Mouse (Mus musculus) forebrain, embryonic 12.5 days (tissue): ENCODE measurements around the gene Clns1a. TPM values are rescaled to one million over a fixed set of nuclear protein-coding genes. Genes with fewer than 3 reads are reported as not detected.

Experiments used
- ATAC-seq: fragments of 200-750 bp; cut with Nextera tagmentation; 2 replicates; pipeline ENCODE4 v1.8.0; 2017; ENCODE audit warnings: moderate TSS enrichment; ENCODE audit not compliant: low FRiP score
- H3K27ac ChIP-seq: fragments of 300-500 bp; sonication (generic); 2 replicates; pipeline ENCODE4 v1.5.1; 2016; ENCODE audit warnings: mild to moderate bottlenecking
- H3K27me3 ChIP-seq: fragments of 300-500 bp; sonication (generic); 2 replicates; pipeline ENCODE4 v1.6.1; 2016; ENCODE audit warnings: mild to moderate bottlenecking
- H3K36me3 ChIP-seq: fragments of 300-500 bp; sonication (generic); replicated peaks from 2 replicates; pipeline ENCODE4 v1.6.1; 2016; ENCODE audit warnings: mild to moderate bottlenecking
- H3K4me1 ChIP-seq: fragments of 300-500 bp; sonication (generic); 2 replicates; pipeline ENCODE4 v1.6.1; 2016
- H3K4me2 ChIP-seq: fragments of 300-500 bp; sonication (generic); 2 replicates; pipeline ENCODE4 v1.6.1; 2016; ENCODE audit warnings: mild to moderate bottlenecking, moderate library complexity
- H3K4me3 ChIP-seq: fragments of 300-500 bp; sonication (generic); replicated peaks from 2 replicates; pipeline ENCODE4 v1.5.1; 2016; ENCODE audit warnings: mild to moderate bottlenecking
- H3K9ac ChIP-seq: fragments of 300-500 bp; sonication (generic); 2 replicates; pipeline ENCODE4 v1.6.1; 2016; ENCODE audit warnings: mild to moderate bottlenecking
- H3K9me3 ChIP-seq: fragments of 300-500 bp; sonication (generic); 2 replicates; pipeline ENCODE4 v1.6.1; 2016
- WGBS: fragments of 180-500 bp; shearing (Covaris S2); methylation state at CpG from one replicate; pipeline ENCODE4 v1.1.7; 2016; 5-methylcytosine and 5-hydroxymethylcytosine counted together
- polyA plus RNA-seq: library from polyadenylated mRNA; unstranded; fragments of >200 nt; fragmentation: Nextera tagmentation; extraction: Ambion mirVana; gene quantifications from 2 replicates; pipeline ENCODE4 v1.2.1, GENCODE M21; 2016

The Clns1a gene
- polyA plus RNA-seq, 1 experiment from 2014 or later = 226 TPM

GRCm38 (mm10) chr7:97709204-97709603 lies 12.8 kb downstream of the Clns1a start:
- no peak overlapping the region for H3K9ac ChIP-seq
- H3K27me3 ChIP-seq = no peaks in the 10 kb centered on the region
- WGBS = 83% methylated on average over 3 of the region's 3 CpGs
- no peaks in the 10 kb centered on the region for H3K9me3 ChIP-seq
- no peak overlapping the region for H3K4me2 ChIP-seq
- H3K36me3 ChIP-seq = peaks cover 31% of the 10 kb centered on the region
- H3K4me1 ChIP-seq = no peaks in the 10 kb centered on the region
- H3K4me3 ChIP-seq = no peak overlapping the region
- no peak for ATAC-seq
- no peak overlapping the region for H3K27ac ChIP-seq

- Histone ChIP-seq H3K27me3 (no peaks in the 10 kb centered on the region), H3K9me3 (no peaks in the 10 kb centered on the region), H3K27ac (no peak overlapping the region), H3K9ac (no peak overlapping the region), H3K36me3 (peaks cover 74% of the 10 kb centered on the region), H3K4me3 (no peak overlapping the region), H3K4me1 (no peaks in the 10 kb centered on the region), H3K4me2 (no peak overlapping the region)
- 90% methylated on average over 5 of the region's 5 CpGs for WGBS
- ATAC-seq = no peak
Observed at GRCm38 (mm10) chr7:97714651-97715050, 18.2 kb downstream of the Clns1a start.

- H3K9ac ChIP-seq = no peak overlapping the region
- ATAC-seq = no peak
- WGBS = 97% methylated on average over 1 of the region's 1 CpGs
- no peaks in the 10 kb centered on the region for H3K27me3 ChIP-seq
- no peak overlapping the region for H3K4me3 ChIP-seq
- H3K27ac ChIP-seq = no peak overlapping the region
- no peaks in the 10 kb centered on the region for H3K4me1 ChIP-seq
- no peaks in the 10 kb centered on the region for H3K9me3 ChIP-seq
- H3K4me2 ChIP-seq = no peak overlapping the region
- peaks cover 74% of the 10 kb centered on the region for H3K36me3 ChIP-seq
Observed at GRCm38 (mm10) chr7:97717326-97717725, 20.9 kb downstream of the Clns1a start.

- Histone ChIP-seq H3K4me3 (no peak overlapping the region), H3K4me1 (no peaks in the 10 kb centered on the region), H3K27ac (no peak overlapping the region), H3K4me2 (no peak overlapping the region), H3K36me3 (peaks cover 61% of the 10 kb centered on the region), H3K27me3 (no peaks in the 10 kb centered on the region), H3K9ac (no peak overlapping the region), H3K9me3 (no peaks in the 10 kb centered on the region)
- ATAC-seq = no peak
- WGBS = 77% methylated on average over 5 of the region's 5 CpGs
Observed at GRCm38 (mm10) chr7:97719078-97719477, 22.6 kb downstream of the Clns1a start.

- 86% methylated on average over 5 of the region's 5 CpGs for WGBS
- ATAC-seq = no peak
- Histone ChIP-seq H3K27me3 (no peaks in the 10 kb centered on the region), H3K4me3 (no peak overlapping the region), H3K4me2 (no peak overlapping the region), H3K9ac (no peak overlapping the region), H3K27ac (no peak overlapping the region), H3K4me1 (no peaks in the 10 kb centered on the region), H3K9me3 (no peaks in the 10 kb centered on the region), H3K36me3 (peaks cover 53% of the 10 kb centered on the region)
Observed at GRCm38 (mm10) chr7:97720109-97720508, 23.7 kb downstream of the Clns1a start.

GRCm38 (mm10) chr7:97722278-97722918 lies 26.0 kb downstream of the Clns1a start:
- peaks cover 44% of the 10 kb centered on the region for H3K36me3 ChIP-seq
- no peak overlapping the region for H3K4me2 ChIP-seq
- no peak overlapping the region for H3K4me3 ChIP-seq
- H3K27ac ChIP-seq = no peak overlapping the region
- H3K9me3 ChIP-seq = no peaks in the 10 kb centered on the region
- ATAC-seq = no peak
- no peaks in the 10 kb centered on the region for H3K4me1 ChIP-seq
- WGBS = 95% methylated on average over 7 of the region's 7 CpGs
- no peaks in the 10 kb centered on the region for H3K27me3 ChIP-seq
- H3K9ac ChIP-seq = no peak overlapping the region

- ATAC-seq = no peak
- Histone ChIP-seq H3K27me3 (no peaks in the 10 kb centered on the region), H3K9ac (no peak overlapping the region), H3K9me3 (no peaks in the 10 kb centered on the region), H3K4me2 (no peak overlapping the region), H3K4me1 (peaks cover 6% of the 10 kb centered on the region), H3K27ac (no peak overlapping the region), H3K4me3 (no peak overlapping the region), H3K36me3 (peaks cover 30% of the 10 kb centered on the region)
- whole genome bisulfite sequencing = 91% methylated on average over 11 of the region's 11 CpGs
Observed at GRCm38 (mm10) chr7:97723646-97724538, 27.5 kb downstream of the Clns1a start.

- no peaks in the 10 kb centered on the region for H3K9me3 ChIP-seq
- H3K4me3 ChIP-seq = no peak overlapping the region
- ATAC-seq = no peak
- H3K4me2 ChIP-seq = no peak overlapping the region
- H3K27me3 ChIP-seq = no peaks in the 10 kb centered on the region
- H3K4me1 ChIP-seq = peaks cover 16% of the 10 kb centered on the region
- H3K27ac ChIP-seq = no peak overlapping the region
- H3K9ac ChIP-seq = no peak overlapping the region
- WGBS = 97% methylated on average over 6 of the region's 6 CpGs
- peaks cover 21% of the 10 kb centered on the region for H3K36me3 ChIP-seq
Observed at GRCm38 (mm10) chr7:97725401-97725800, 29.0 kb downstream of the Clns1a start.

GRCm38 (mm10) chr7:97726080-97726479 lies 29.6 kb downstream of the Clns1a start:
- ATAC-seq = no peak
- H3K27ac ChIP-seq = no peak overlapping the region
- H3K9ac ChIP-seq = no peak overlapping the region
- H3K9me3 ChIP-seq = no peaks in the 10 kb centered on the region
- H3K36me3 ChIP-seq = peaks cover 14% of the 10 kb centered on the region
- 69% methylated on average over 7 of the region's 7 CpGs for WGBS
- no peak overlapping the region for H3K4me3 ChIP-seq
- peaks cover 20% of the 10 kb centered on the region for H3K4me1 ChIP-seq
- no peaks in the 10 kb centered on the region for H3K27me3 ChIP-seq
- no peak overlapping the region for H3K4me2 ChIP-seq

- no peak for ATAC-seq
- WGBS = 65% methylated on average over 7 of the region's 7 CpGs
Observed at GRCm38 (mm10) chr7:97726778-97727177, 30.3 kb downstream of the Clns1a start.

GRCm38 (mm10) chr7:97728666-97729614 lies 32.5 kb downstream of the Clns1a start:
- H3K9me3 ChIP-seq = no peaks in the 10 kb centered on the region
- no peak overlapping the region for H3K4me2 ChIP-seq
- no peak overlapping the region for H3K9ac ChIP-seq
- H3K4me1 ChIP-seq = peaks cover 20% of the 10 kb centered on the region
- 29% methylated on average over 14 of the region's 14 CpGs for WGBS
- no peak for ATAC-seq
- no peaks in the 10 kb centered on the region for H3K27me3 ChIP-seq
- H3K36me3 ChIP-seq = peaks cover 13% of the 10 kb centered on the region; the same call in 1 of the 2 replicates
- no peak overlapping the region for H3K27ac ChIP-seq
- H3K4me3 ChIP-seq = no peak overlapping the region

More at GRCm38 (mm10) chr7:97726778-97727177, 30.3 kb downstream of the Clns1a start:
- peaks cover 13% of the 10 kb centered on the region for H3K36me3 ChIP-seq
- H3K9ac ChIP-seq = no peak overlapping the region
- H3K27me3 ChIP-seq = no peaks in the 10 kb centered on the region
- H3K4me3 ChIP-seq = no peak overlapping the region
- no peaks in the 10 kb centered on the region for H3K9me3 ChIP-seq
- no peak overlapping the region for H3K27ac ChIP-seq
- no peak overlapping the region for H3K4me2 ChIP-seq
- peaks cover 20% of the 10 kb centered on the region for H3K4me1 ChIP-seq

GRCm38 (mm10) chr7:97730427-97730826 lies 34.0 kb downstream of the Clns1a start:
- Histone ChIP-seq H3K27ac (no peak overlapping the region), H3K27me3 (peaks cover 3% of the 10 kb centered on the region; the same call in 1 of the 2 replicates), H3K4me1 (peaks cover 20% of the 10 kb centered on the region), H3K9me3 (no peaks in the 10 kb centered on the region), H3K36me3 (peaks cover 7% of the 10 kb centered on the region; the same call in 1 of the 2 replicates), H3K4me2 (no peak overlapping the region), H3K4me3 (no peak overlapping the region), H3K9ac (no peak overlapping the region)
- WGBS = 27% methylated on average over 3 of the region's 3 CpGs
- ATAC-seq = no peak
